Comparison of ENCODE assay signal across 27 mouse cellular contexts in the genomic region with DNA sequence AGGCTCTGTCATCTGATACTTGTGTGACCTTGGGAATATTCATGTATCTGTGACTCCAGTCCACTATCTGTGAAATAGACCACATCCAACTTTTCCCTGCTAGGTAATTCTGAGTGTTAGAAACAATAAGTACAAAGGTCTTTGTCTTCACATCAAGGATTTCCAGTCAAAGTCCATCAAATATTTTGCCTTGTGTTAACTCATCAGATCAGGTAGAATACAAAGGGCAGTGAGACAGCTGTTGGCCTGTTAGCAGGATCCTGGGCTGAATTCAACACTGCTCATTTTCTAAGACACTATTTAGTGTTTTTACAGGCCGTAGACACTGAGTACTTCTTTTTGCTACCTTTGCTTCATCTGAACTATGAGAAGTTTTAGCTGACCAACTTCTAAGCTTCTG.
"Had no signal": no experiment of that assay in that cellular context is flagged by ENCODE, and none has a peak within 500 bp of the region (broad histone marks: within the 10 kb centered on the region; RNA-seq: fewer than 3 reads in every experiment).

No protein-coding gene starts in this region.

- H3K4me1 ChIP-seq: embryonic facial prominence, embryonic 10.5 days; embryonic facial prominence, embryonic 12.5 days; embryonic facial prominence, embryonic 13.5 days; embryonic facial prominence, embryonic 15.5 days; forebrain, embryonic 10.5 days; forebrain, embryonic 12.5 days; forebrain, embryonic 13.5 days; forebrain, embryonic 15.5 days had no signal

- ATAC-seq: forebrain, embryonic 13.5 days; forebrain, embryonic 14.5 days; forebrain, embryonic 15.5 days; forebrain, embryonic 16.5 days; forebrain, postnatal 0 days had no signal

- H3K27me3 ChIP-seq: embryonic facial prominence, embryonic 12.5 days; embryonic facial prominence, embryonic 13.5 days; embryonic facial prominence, embryonic 15.5 days; forebrain, embryonic 12.5 days; forebrain, embryonic 13.5 days; forebrain, embryonic 15.5 days had no signal

- H3K9ac ChIP-seq: embryonic facial prominence, embryonic 12.5 days; embryonic facial prominence, embryonic 13.5 days; embryonic facial prominence, embryonic 15.5 days; forebrain, embryonic 12.5 days; forebrain, embryonic 13.5 days; forebrain, embryonic 15.5 days; forebrain, postnatal 0 days had no signal

- H3K4me2 ChIP-seq: embryonic facial prominence, embryonic 12.5 days; embryonic facial prominence, embryonic 13.5 days; embryonic facial prominence, embryonic 15.5 days; forebrain, embryonic 12.5 days; forebrain, embryonic 13.5 days; forebrain, embryonic 15.5 days had no signal

- H3K36me3 ChIP-seq: embryonic facial prominence, embryonic 10.5 days; embryonic facial prominence, embryonic 12.5 days; embryonic facial prominence, embryonic 13.5 days; embryonic facial prominence, embryonic 15.5 days; forebrain, embryonic 10.5 days; forebrain, embryonic 12.5 days; forebrain, embryonic 15.5 days had no signal

- H3K4me3 ChIP-seq: embryonic facial prominence, embryonic 10.5 days; embryonic facial prominence, embryonic 12.5 days; embryonic facial prominence, embryonic 13.5 days; embryonic facial prominence, embryonic 15.5 days; erythroblast, embryonic 14.5 days; forebrain, embryonic 10.5 days; forebrain, embryonic 12.5 days; forebrain, embryonic 13.5 days; forebrain, embryonic 15.5 days; gastrocnemius, adult 2 months had no signal

- DNase-seq: cerebellum, adult 18-20 months; cerebellum, adult 2 months; cerebellum, adult 8-10 months; cerebellum, adult 9-10 months; cerebellum, adult 9-11 months; cerebellum, postnatal 14 days; cerebellum, postnatal 25 days; cerebellum, postnatal 36 days; embryo, embryonic 11 days; forebrain, postnatal 0 days; gastrocnemius, adult 2 months; gastrocnemius, postnatal 10 days; gastrocnemius, postnatal 14 days; gastrocnemius, postnatal 25 days; gastrocnemius, postnatal 36 days; heart, adult 11 months had no signal

- H3K9me3 ChIP-seq: embryonic facial prominence, embryonic 10.5 days; embryonic facial prominence, embryonic 12.5 days; embryonic facial prominence, embryonic 13.5 days; embryonic facial prominence, embryonic 15.5 days; forebrain, embryonic 10.5 days; forebrain, embryonic 12.5 days; forebrain, embryonic 13.5 days; forebrain, embryonic 15.5 days had no signal

- H3K27ac ChIP-seq: embryonic facial prominence, embryonic 10.5 days; embryonic facial prominence, embryonic 12.5 days; embryonic facial prominence, embryonic 13.5 days; embryonic facial prominence, embryonic 15.5 days; forebrain, embryonic 10.5 days; forebrain, embryonic 12.5 days; forebrain, embryonic 13.5 days; forebrain, embryonic 15.5 days; gastrocnemius, adult 2 months had no signal
